Mouse (Mus musculus): ENCODE data around the gene Ninj2. TPM values are rescaled to one million over a fixed set of nuclear protein-coding genes. Genes with fewer than 3 reads are reported as not detected.

The Ninj2 gene
- polyA plus RNA-seq, 1 experiment from 2014 or later = 0.18 TPM

- WGBS (ENCODE audit: insufficient replicate concordance) = 9% methylated on average over 5 of the region's 5 CpGs
- Histone ChIP-seq H3K27me3 (ENCODE audit: control insufficient read depth, insufficient read depth, low read depth, low read length) (no peaks in the 10 kb centered on the region; the same call in 1 of the 2 replicates), H3K4me2 (ENCODE audit: low read depth, low read length) (no peak overlapping the region), H3K27ac (ENCODE audit: low read length) (no peak overlapping the region), H3K36me3 (ENCODE audit: control insufficient read depth, insufficient read depth) (no peaks in the 10 kb centered on the region), H3K4me1 (ENCODE audit: control insufficient read depth, low read depth, low read length) (peaks cover 34% of the 10 kb centered on the region), H3K9ac (ENCODE audit: low read depth, low read length) (peak overlapping the region; percentile 27; the same call in 1 of the 2 replicates), H3K9me3 (replicated peaks; ENCODE audit: control insufficient read depth, low read length) (no peaks in the 10 kb centered on the region), H3K4me3 (ENCODE audit: low read depth, low read length) (no peak overlapping the region)
- peak; percentile 60 for ATAC-seq (ENCODE audit: low read depth)
These were observed 100.0 kb downstream of the Ninj2 start for GRCm38 (mm10) chr6:120193174-120193573.

- Histone ChIP-seq H3K27me3 (ENCODE audit: control insufficient read depth, insufficient read depth, low read depth, low read length) (no peaks in the 10 kb centered on the region), H3K4me1 (ENCODE audit: control insufficient read depth, low read depth, low read length) (peaks cover 28% of the 10 kb centered on the region), H3K4me3 (ENCODE audit: low read depth, low read length) (no peak overlapping the region), H3K9me3 (replicated peaks; ENCODE audit: control insufficient read depth, low read length) (no peaks in the 10 kb centered on the region), H3K27ac (ENCODE audit: low read length) (no peak overlapping the region), H3K4me2 (ENCODE audit: low read depth, low read length) (no peak overlapping the region), H3K36me3 (ENCODE audit: control insufficient read depth, insufficient read depth) (no peaks in the 10 kb centered on the region), H3K9ac (ENCODE audit: low read depth, low read length) (no peak overlapping the region)
- WGBS (ENCODE audit: insufficient replicate concordance) = 45% methylated on average over 1 of the region's 1 CpGs
- no peak for ATAC-seq (ENCODE audit: low read depth)
These were observed 100.6 kb downstream of the Ninj2 start for GRCm38 (mm10) chr6:120193793-120194192.

- WGBS (ENCODE audit: insufficient replicate concordance) = 60% methylated on average over 10 of the region's 10 CpGs
These were observed 101.2 kb downstream of the Ninj2 start for GRCm38 (mm10) chr6:120194305-120194704.

GRCm38 (mm10) chr6:120194963-120195362 is 101.8 kb downstream of the Ninj2 start:
- no peaks in the 10 kb centered on the region for H3K27me3 ChIP-seq (ENCODE audit: control insufficient read depth, insufficient read depth, low read depth, low read length)
- no peak overlapping the region for H3K9ac ChIP-seq (ENCODE audit: low read depth, low read length)
- no peaks in the 10 kb centered on the region for H3K9me3 ChIP-seq (replicated peaks; ENCODE audit: control insufficient read depth, low read length)
- H3K27ac ChIP-seq (ENCODE audit: low read length) = no peak overlapping the region
- H3K4me1 ChIP-seq (ENCODE audit: control insufficient read depth, low read depth, low read length) = peaks cover 22% of the 10 kb centered on the region
- ATAC-seq (ENCODE audit: low read depth) = no peak
- no peak overlapping the region for H3K4me3 ChIP-seq (ENCODE audit: low read depth, low read length)
- WGBS (ENCODE audit: insufficient replicate concordance) = 54% methylated on average over 7 of the region's 7 CpGs
- no peaks in the 10 kb centered on the region for H3K36me3 ChIP-seq (ENCODE audit: control insufficient read depth, insufficient read depth)
- H3K4me2 ChIP-seq (ENCODE audit: low read depth, low read length) = no peak overlapping the region

More at GRCm38 (mm10) chr6:120194305-120194704, 101.2 kb downstream of the Ninj2 start:
- H3K36me3 ChIP-seq (ENCODE audit: control insufficient read depth, insufficient read depth) = no peaks in the 10 kb centered on the region
- no peak overlapping the region for H3K4me2 ChIP-seq (ENCODE audit: low read depth, low read length)
- H3K27ac ChIP-seq (ENCODE audit: low read length) = no peak overlapping the region
- peaks cover 23% of the 10 kb centered on the region for H3K4me1 ChIP-seq (ENCODE audit: control insufficient read depth, low read depth, low read length)
- no peak overlapping the region for H3K9ac ChIP-seq (ENCODE audit: low read depth, low read length)
- H3K27me3 ChIP-seq (ENCODE audit: control insufficient read depth, insufficient read depth, low read depth, low read length) = no peaks in the 10 kb centered on the region
- no peaks in the 10 kb centered on the region for H3K9me3 ChIP-seq (replicated peaks; ENCODE audit: control insufficient read depth, low read length)
- H3K4me3 ChIP-seq (ENCODE audit: low read depth, low read length) = no peak overlapping the region
- ATAC-seq (ENCODE audit: low read depth) = no peak

- H3K9ac ChIP-seq (ENCODE audit: low read depth, low read length) = no peak overlapping the region
- no peak overlapping the region for H3K4me2 ChIP-seq (ENCODE audit: low read depth, low read length)
- H3K27me3 ChIP-seq (ENCODE audit: control insufficient read depth, insufficient read depth, low read depth, low read length) = no peaks in the 10 kb centered on the region
- no peaks in the 10 kb centered on the region for H3K9me3 ChIP-seq (replicated peaks; ENCODE audit: control insufficient read depth, low read length)
- peaks cover 14% of the 10 kb centered on the region for H3K4me1 ChIP-seq (ENCODE audit: control insufficient read depth, low read depth, low read length)
- no peak overlapping the region for H3K4me3 ChIP-seq (ENCODE audit: low read depth, low read length)
- H3K27ac ChIP-seq (ENCODE audit: low read length) = no peak overlapping the region
- no peak for ATAC-seq (ENCODE audit: low read depth)
- H3K36me3 ChIP-seq (ENCODE audit: control insufficient read depth, insufficient read depth) = no peaks in the 10 kb centered on the region
- WGBS (ENCODE audit: insufficient replicate concordance) = 8% methylated on average over 2 of the region's 2 CpGs
These were observed 103.7 kb downstream of the Ninj2 start for GRCm38 (mm10) chr6:120196837-120197236.

GRCm38 (mm10) chr6:120197964-120198363 is 104.8 kb downstream of the Ninj2 start:
- no peak overlapping the region for H3K27ac ChIP-seq (ENCODE audit: low read length)
- WGBS (ENCODE audit: insufficient replicate concordance) = 25% methylated on average over 9 of the region's 9 CpGs
- ATAC-seq (ENCODE audit: low read depth) = peak; percentile 16; the same call in 1 of the 2 replicates
- H3K4me1 ChIP-seq (ENCODE audit: control insufficient read depth, low read depth, low read length) = peaks cover 6% of the 10 kb centered on the region
- H3K4me3 ChIP-seq (ENCODE audit: low read depth, low read length) = no peak overlapping the region
- no peak overlapping the region for H3K4me2 ChIP-seq (ENCODE audit: low read depth, low read length)
- no peaks in the 10 kb centered on the region for H3K27me3 ChIP-seq (ENCODE audit: control insufficient read depth, insufficient read depth, low read depth, low read length)
- H3K9me3 ChIP-seq (replicated peaks; ENCODE audit: control insufficient read depth, low read length) = no peaks in the 10 kb centered on the region
- H3K9ac ChIP-seq (ENCODE audit: low read depth, low read length) = no peak overlapping the region
- H3K36me3 ChIP-seq (ENCODE audit: control insufficient read depth, insufficient read depth) = no peaks in the 10 kb centered on the region

- no peak overlapping the region for H3K4me3 ChIP-seq (ENCODE audit: low read depth, low read length)
- H3K27ac ChIP-seq (ENCODE audit: low read length) = no peak overlapping the region
- H3K4me2 ChIP-seq (ENCODE audit: low read depth, low read length) = no peak overlapping the region
- 48% methylated on average over 10 of the region's 10 CpGs for WGBS (ENCODE audit: insufficient replicate concordance)
- peaks cover 4% of the 10 kb centered on the region for H3K27me3 ChIP-seq (ENCODE audit: control insufficient read depth, insufficient read depth, low read depth, low read length)
- no peaks in the 10 kb centered on the region for H3K9me3 ChIP-seq (replicated peaks; ENCODE audit: control insufficient read depth, low read length)
- H3K36me3 ChIP-seq (ENCODE audit: control insufficient read depth, insufficient read depth) = no peaks in the 10 kb centered on the region
- no peak for ATAC-seq (ENCODE audit: low read depth)
- H3K9ac ChIP-seq (ENCODE audit: low read depth, low read length) = no peak overlapping the region
- H3K4me1 ChIP-seq (ENCODE audit: control insufficient read depth, low read depth, low read length) = peaks cover 4% of the 10 kb centered on the region
These were observed 106.7 kb downstream of the Ninj2 start for GRCm38 (mm10) chr6:120199638-120200394.

GRCm38 (mm10) chr6:120201956-120202355 is 108.8 kb downstream of the Ninj2 start:
- ATAC-seq (ENCODE audit: low read depth) = no peak
- Histone ChIP-seq H3K4me2 (ENCODE audit: low read depth, low read length) (no peak overlapping the region), H3K27ac (ENCODE audit: low read length) (no peak overlapping the region), H3K36me3 (ENCODE audit: control insufficient read depth, insufficient read depth) (no peaks in the 10 kb centered on the region), H3K4me1 (ENCODE audit: control insufficient read depth, low read depth, low read length) (peaks cover 4% of the 10 kb centered on the region), H3K27me3 (ENCODE audit: control insufficient read depth, insufficient read depth, low read depth, low read length) (peaks cover 4% of the 10 kb centered on the region), H3K9ac (ENCODE audit: low read depth, low read length) (no peak overlapping the region), H3K4me3 (ENCODE audit: low read depth, low read length) (no peak overlapping the region), H3K9me3 (replicated peaks; ENCODE audit: control insufficient read depth, low read length) (no peaks in the 10 kb centered on the region)
- WGBS (ENCODE audit: insufficient replicate concordance) = 59% methylated on average over 6 of the region's 6 CpGs

GRCm38 (mm10) chr6:120202406-120202805 is 109.3 kb downstream of the Ninj2 start:
- H3K36me3 ChIP-seq (ENCODE audit: control insufficient read depth, insufficient read depth) = no peaks in the 10 kb centered on the region
- WGBS (ENCODE audit: insufficient replicate concordance) = 79% methylated on average over 8 of the region's 8 CpGs
- H3K4me3 ChIP-seq (ENCODE audit: low read depth, low read length) = no peak overlapping the region
- H3K4me2 ChIP-seq (ENCODE audit: low read depth, low read length) = no peak overlapping the region
- peaks cover 4% of the 10 kb centered on the region for H3K27me3 ChIP-seq (ENCODE audit: control insufficient read depth, insufficient read depth, low read depth, low read length)
- no peak for ATAC-seq (ENCODE audit: low read depth)
- H3K4me1 ChIP-seq (ENCODE audit: control insufficient read depth, low read depth, low read length) = peaks cover 4% of the 10 kb centered on the region
- H3K9me3 ChIP-seq (replicated peaks; ENCODE audit: control insufficient read depth, low read length) = no peaks in the 10 kb centered on the region
- no peak overlapping the region for H3K27ac ChIP-seq (ENCODE audit: low read length)
- no peak overlapping the region for H3K9ac ChIP-seq (ENCODE audit: low read depth, low read length)
